Mouse (Mus musculus) duodenum, adult 2 months (tissue): ENCODE data around the gene Adprhl2. TPM values are rescaled to one million over a fixed set of nuclear protein-coding genes. Genes with fewer than 3 reads are reported as not detected.

ENCODE experiments used
- polyA plus RNA-seq: library from polyadenylated mRNA; depleted of rRNA; stranded (reverse); fragments of >200 nt; gene quantifications from 2 replicates; pipeline ENCODE4 v1.2.3, GENCODE M21; 2012; ENCODE audit warnings: low replicate concordance; rRNA removed

Gene Adprhl2
- 25.0 and 36.7 TPM in 2 replicates for polyA plus RNA-seq

GRCm38 (mm10) chr4:126321111-126321853 is at the start of gene Adprhl2:
Gene Adprhl2, minus strand, starts transcription at chr4:126321703.

DNA sequence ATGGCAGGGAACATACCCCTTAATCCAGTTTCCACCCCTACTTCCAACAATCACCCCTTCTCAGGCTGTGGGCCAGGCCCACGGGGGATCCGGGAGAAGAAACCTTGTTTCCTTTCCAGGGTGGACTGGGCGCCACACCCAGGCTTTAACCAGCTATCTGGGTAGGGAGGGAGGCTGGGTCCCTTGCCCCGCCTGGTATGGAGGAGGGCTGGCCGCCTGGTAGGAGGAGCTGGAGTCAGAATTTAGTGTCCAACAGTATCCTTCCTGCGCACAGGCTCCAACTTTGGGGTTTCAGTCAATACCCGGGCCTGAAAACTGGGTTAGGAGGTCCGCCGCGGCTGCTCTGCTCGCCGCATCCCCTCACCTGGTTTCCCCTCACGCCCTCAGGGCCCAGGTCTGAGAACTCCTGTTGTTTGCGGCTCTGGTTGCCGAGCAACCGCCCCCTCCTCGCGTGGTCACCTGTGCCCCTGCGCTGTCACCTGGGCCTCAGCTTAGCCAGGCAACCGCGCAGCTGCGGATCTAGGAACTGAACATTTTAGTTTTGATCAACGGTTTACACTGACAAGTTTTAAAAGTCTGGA is 3.9 kb upstream of the Adprhl2 start, which contains the start of gene Tekt2:
Gene Tekt2 (minus strand): TSS at position 408 of the 581 bp plus-strand sequence.

GRCm38 (mm10) chr4:126286492-126286891 is 35.0 kb downstream of the Adprhl2 start, which contains the start of gene Col8a2:
Gene Col8a2, plus strand, starts transcription at chr4:126286793.

Other genes starting within 250 kb of the Adprhl2 start
- 13.8 and 14.0 TPM in 2 replicates for gene Lsm10, start 225.1 kb downstream of the Adprhl2 start, polyA plus RNA-seq
- gene Stk40, start 217.7 kb downstream of the Adprhl2 start, polyA plus RNA-seq = 19.5 and 20.3 TPM in 2 replicates
- gene Eva1b, start 174.0 kb downstream of the Adprhl2 start, polyA plus RNA-seq = 42.2 and 53.7 TPM in 2 replicates
- gene Sh3d21, start 158.2 kb downstream of the Adprhl2 start, polyA plus RNA-seq = 8.9 and 10.6 TPM in 2 replicates
- 15.3 and 21.8 TPM in 2 replicates for gene Thrap3, start 118.9 kb downstream of the Adprhl2 start, polyA plus RNA-seq
- gene Map7d1, start 65.4 kb downstream of the Adprhl2 start, polyA plus RNA-seq = 47.9 and 76.3 TPM in 2 replicates
- gene Trappc3, start 59.4 kb downstream of the Adprhl2 start, polyA plus RNA-seq = 10.5 and 15.4 TPM in 2 replicates
- gene Col8a2, start 34.9 kb downstream of the Adprhl2 start, polyA plus RNA-seq = 1.1 and 1.5 TPM in 2 replicates
- 0.39 and 0.57 TPM in 2 replicates for gene Tekt2, start 4.0 kb upstream of the Adprhl2 start, polyA plus RNA-seq
- 8.4 and 9.4 TPM in 2 replicates for gene Ago3, start 107.9 kb upstream of the Adprhl2 start, polyA plus RNA-seq
- gene Ago1, start 146.9 kb upstream of the Adprhl2 start, polyA plus RNA-seq = 4.1 and 10.2 TPM in 2 replicates
- gene Ago4, start 211.8 kb upstream of the Adprhl2 start, polyA plus RNA-seq = 0.34 TPM in 2 replicates
- gene Clspn, start 235.2 kb upstream of the Adprhl2 start, polyA plus RNA-seq = 0.19 and 0.32 TPM in 2 replicates